Mouse (Mus musculus): ENCODE results near the gene Slc24a4.
"Not testable (repeated sequence)": the region's sequence is repeated elsewhere in the genome, so short reads cannot be mapped to it uniquely, and the experiment has no call there.

Gene Slc24a4

DNA sequence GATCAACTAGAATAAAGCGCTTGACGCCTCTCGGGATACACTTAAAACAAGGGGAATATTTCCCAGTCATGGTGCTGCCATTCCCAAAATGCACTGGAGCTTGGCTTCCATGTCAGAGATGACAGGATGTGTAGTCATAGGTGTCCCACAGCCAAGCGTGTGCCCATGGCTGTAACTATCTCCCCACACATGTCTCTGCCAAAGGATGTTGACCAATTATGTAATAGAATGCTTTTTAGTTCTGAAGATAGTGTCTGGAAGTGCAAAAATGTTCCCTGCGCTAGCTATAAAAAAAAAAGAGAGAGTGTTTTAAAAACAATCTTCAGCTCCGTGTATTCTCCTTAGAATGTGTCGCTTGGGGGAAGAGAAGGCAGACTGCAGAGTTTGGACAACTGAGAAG is 36.1 kb downstream of the Slc24a4 start:
- DNase-seq (ENCODE audit: low spot score in 2 of 2): no peak

DNA sequence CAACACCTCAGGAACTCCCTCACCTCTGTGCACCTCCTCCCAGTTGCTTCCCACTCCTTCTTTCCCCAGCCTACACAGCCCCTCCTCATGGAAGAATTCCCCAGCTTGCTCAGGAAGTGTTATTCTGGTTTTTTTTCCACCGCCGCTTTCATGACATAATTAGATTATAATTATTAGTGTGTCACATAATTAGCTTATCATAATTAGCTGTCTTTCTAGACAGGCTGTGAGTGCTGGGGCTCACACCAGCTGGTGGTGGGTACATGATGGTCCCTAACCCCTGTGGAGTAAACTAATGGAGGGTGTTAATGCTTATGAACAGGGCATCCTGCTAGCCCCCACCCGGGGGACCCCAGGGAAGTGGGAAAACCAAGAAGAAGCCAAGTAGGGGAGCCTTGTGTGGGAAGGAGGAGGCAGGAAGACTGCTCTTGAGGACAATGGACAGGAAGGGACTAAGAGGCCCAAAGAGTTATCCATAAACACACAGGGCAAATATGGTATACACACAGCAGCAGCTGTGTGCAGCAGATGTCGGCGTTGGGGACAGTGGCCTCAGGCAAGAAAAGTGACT is 38.2 kb downstream of the Slc24a4 start:
- no peak for DNase-seq (ENCODE audit: low spot score in 2 of 2)

DNA sequence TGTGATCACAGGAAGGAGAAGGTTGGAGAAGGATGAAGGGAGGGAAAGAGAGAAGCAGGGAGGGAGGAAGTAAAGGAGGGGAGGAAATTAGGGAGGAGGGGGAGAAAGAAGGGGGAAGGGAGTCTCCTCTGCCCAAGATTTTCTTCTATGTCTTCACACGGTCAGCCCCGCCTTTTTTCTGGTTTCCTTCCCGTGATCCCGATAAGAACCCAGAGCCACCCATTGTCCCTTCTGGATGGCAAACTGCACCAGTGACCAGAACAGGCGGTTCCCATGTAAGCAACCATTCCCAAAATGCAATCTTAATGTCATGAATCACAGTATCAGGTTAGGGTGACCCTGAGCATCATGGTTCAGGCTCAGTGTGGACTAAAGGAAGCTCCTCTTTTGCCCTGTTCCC is 38.8 kb downstream of the Slc24a4 start:
- DNase-seq (ENCODE audit: low spot score in 2 of 2): no peak

DNA sequence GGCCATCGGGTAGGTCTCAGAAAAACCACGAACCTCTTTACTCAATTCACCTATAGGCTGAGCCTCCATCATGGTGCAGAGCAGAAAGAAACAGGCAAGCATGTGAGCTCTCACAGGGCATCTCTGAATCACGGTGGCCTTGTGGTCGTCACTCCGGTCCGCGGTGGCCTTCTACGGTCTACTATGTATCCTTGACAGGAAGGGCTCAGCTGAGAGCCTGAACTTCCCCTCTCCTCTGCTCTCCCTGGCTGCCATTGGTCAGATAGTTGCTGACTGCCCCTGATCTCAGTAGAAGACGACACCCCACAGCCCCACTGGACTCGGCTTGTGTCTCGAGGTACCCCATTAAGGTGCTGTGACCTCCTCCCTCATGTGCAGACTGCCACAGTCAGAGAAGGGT is 44.2 kb downstream of the Slc24a4 start:
- no peak for DNase-seq (ENCODE audit: low spot score in 2 of 2)

DNA sequence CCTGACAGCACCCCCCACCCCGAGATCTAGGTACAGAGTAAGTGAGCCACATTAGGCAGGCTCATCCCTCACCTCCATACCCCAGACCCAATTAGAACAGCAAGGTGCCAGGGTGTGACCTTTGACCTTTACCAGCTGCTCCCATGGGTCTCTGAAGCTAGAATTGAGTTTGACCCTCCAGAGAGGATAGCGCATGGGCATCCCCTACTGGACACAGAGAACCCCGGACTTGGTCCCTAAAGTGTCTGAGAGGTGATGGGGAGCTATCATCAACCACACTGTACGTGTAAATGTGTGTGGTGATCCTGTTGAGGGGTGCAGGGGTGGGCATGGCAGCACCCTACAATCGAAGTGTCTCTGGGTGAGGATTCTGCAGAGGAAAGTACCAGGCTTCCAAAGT is 44.8 kb downstream of the Slc24a4 start:
- no peak for DNase-seq (ENCODE audit: low spot score in 2 of 2)

DNA sequence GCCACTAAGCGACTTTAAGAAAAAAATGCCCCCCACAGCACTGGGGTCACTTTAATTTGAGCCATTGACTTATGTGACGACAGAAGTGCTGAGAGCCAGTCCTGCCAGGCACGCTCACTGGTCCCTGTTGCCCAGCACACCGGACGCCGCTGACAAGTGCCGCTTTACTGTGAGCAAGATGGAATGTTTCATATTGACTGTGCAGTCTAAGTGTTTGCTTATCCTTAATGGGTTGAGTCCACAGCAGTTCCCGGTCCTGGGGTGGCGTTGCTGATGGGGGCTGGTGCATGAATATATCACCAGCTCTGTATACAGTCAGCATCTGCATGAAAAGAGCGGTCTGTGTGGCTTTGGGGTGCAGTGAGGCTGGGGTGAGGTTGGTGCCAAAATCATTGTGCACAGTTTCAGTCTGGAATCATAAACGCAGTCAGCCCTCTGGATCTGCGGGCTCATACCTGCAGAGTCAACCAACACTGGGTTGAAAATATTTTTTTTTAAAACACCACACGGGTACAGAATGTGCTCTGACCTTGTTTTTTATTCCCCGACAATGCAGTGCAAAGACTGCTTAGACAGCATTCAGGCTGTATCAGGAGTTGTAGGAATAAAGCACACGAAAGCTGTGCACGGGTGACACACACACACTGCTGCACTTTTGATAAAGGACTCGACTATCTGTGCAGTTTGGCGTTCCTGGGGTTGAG is 52.0 kb downstream of the Slc24a4 start:
- no peak for DNase-seq (ENCODE audit: low spot score in 2 of 2)

DNA sequence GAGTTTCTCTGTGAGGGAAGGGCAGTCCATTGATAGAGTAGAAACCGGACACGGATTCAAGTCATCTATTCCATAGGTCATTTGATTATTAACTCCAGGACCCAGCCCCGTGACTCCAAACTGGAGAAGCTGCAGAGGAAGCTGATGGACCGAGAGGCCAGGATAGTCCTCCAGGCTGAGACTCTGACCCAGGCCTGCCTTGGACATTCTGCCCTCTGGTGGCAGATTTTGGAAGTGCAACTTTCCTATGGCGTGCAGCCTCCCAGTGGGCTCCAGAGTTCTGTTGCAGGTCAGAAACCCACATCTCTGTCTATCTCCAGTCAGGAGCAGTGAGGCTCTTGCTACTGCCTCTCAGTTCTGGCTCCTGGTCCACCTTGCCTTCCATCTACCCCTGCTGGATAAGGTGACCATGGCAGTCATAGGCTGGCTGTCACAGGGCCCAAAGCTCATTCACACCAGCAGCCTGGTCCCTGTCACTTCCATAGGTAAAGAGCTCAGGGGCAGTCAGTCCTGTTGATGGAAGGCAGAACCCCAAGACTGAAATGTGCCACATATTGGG is 53.3 kb downstream of the Slc24a4 start:
- DNase-seq (ENCODE audit: low spot score in 2 of 2): peak; percentile 64 to 77

DNA sequence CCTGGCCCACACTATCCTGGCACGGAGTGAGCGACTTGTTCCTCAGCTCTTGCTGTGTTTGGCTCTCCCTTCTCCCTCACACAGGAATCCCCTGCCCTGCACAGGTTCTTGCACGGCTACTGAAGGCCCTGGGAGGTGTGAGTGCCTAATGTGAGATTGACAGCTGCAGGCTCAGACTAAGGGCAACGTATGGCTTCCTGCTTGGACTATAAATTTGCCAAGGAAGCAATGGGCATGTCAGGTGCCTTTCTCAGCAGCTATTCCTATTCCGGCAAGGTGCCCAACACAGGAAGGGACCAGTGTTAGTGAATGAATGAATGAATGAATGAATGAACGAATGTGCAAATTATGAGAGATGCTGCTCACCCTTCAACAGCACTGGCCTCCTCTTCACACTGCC is 54.1 kb downstream of the Slc24a4 start:
- DNase-seq (ENCODE audit: low spot score in 2 of 2): no peak

DNA sequence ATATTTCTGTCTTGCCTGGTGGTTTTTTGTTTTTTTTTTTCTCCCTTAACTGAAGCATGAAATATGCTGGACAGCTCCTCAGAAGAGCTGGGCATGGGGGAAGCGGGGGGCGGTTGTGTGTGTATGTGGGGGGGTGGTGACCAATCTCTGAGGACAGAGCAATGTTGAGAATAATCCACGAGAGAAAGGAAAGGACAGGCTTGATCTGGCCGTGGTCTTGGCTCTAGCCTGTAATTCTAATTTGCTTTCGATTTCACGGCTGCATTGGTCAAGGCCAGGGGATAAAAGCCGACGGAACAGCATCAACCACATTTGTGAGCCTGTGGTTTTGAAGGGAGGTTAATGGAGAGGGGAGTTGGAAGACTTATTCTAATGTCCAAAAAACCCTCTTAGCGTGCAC is 54.7 kb downstream of the Slc24a4 start:
- no peak for DNase-seq (ENCODE audit: low spot score in 2 of 2)

DNA sequence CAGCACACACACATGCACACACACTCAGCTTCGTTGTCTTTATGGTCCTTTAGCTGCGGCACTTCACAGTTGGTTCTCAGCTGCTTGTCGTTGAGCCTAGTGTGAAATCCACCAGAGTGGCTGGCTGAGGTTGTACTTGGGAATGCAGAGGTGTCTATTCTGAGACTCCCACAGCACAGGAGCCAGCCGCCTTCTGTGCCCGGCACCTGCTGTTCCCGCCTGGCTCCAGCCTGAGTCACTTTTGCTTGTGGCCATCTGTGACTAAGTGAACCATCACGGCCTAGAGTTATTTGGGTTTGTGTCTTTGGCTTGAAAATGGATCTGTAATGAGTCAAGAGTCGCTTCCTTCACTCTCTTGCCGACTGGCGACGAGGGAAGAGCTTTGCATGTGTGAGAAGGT is 62.3 kb downstream of the Slc24a4 start:
- no peak for DNase-seq (ENCODE audit: low spot score in 2 of 2)

DNA sequence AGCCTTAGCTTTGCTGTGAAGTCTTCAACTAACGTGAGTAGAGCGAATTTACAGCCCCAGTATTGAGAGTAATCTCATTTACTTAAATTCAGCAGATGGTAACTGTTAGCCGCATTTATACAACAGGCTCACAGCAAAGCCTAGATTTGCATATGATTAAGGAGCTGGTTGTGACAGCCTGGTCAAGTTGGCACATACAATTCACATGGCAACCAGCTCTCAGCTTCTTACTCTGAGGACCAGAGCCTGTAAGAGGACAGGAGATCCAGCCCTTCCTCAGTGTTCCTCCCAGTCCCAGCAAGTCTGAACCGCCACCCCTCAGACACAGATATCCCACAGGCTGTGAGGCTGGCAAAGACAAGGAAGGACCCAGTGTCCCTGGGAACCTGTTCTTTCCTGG is 73.0 kb downstream of the Slc24a4 start:
- DNase-seq (ENCODE audit: low spot score in 2 of 2): no peak

DNA sequence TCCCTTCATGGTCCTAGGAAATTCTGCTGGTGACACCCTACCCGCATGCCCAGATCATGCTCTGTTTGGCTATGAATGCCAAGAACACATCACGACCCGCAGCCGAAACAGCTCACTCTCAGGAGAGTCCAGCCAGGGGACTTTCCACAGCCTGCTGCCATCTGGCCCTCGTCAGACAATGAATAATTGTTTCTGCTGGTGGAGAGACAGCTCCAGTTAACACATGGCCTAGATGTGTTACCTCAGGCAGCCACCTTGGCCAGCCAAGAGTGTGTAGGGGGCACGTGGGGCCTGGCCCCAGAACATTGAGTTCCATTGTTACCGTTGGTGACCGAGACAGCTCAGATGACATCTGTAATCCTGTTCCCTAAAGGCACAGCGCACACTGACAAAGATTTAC is 74.4 kb downstream of the Slc24a4 start:
- no peak for DNase-seq (ENCODE audit: low spot score in 2 of 2)

DNA sequence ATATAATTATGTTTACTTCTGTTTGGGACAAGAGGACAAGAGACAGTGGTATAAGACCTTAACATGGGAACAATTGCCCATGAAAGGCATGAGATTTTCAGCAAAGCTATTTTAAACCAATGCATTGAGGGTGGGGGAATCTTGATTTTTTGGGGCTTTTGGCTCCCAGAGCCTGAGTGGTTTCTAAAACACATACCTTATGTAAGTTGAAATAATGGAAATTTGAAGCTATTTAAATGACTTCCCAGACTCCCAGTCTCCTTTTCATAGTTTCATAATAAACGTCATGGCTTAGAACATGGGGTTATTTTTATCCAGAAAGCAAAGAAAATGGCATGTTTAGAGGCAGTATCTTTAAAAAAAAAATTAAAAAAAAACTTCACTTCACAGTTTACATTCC is 77.9 kb downstream of the Slc24a4 start:
- no peak for DNase-seq (ENCODE audit: low spot score in 2 of 2)

DNA sequence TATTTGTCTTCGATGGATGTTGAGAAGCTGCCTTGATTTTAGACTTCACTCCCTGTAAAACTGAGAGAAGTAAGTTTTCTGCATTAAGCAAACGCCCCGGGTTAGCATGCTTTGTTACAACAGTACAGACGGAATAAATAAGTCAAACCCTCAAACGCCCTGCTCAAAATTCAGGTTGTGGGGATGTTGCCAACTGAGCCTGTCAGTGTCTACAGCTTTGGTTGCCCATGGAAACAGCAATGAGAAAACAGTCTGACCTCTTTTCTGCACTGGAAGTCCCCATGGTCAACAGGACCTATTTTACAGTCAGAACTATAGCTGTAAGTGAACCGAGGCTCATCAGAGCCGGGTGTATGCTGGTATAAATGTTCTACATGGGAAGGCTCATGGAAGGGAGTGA is 78.7 kb downstream of the Slc24a4 start:
- no peak for DNase-seq (ENCODE audit: low spot score in 2 of 2)

DNA sequence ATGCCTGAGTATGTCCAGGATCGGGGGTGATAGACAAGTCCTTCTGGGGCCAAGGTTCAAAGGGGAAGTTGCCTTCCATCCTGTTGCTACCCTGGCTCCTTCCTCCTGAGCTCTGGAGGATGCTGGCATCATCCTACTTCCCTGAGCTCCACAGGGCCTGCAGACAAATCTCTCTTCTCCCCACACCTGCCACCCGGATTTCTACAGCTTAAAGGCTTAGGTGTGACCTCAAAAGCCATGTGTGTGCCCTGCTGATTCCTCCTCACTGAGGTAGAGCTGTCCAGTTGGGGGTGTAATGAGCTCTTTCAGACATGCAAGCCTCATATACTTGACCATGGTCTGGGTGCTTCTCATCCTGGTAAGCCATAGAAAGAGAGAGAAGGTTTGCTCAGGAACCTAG is 82.3 kb downstream of the Slc24a4 start:
- DNase-seq (ENCODE audit: low spot score in 2 of 2): no peak

DNA sequence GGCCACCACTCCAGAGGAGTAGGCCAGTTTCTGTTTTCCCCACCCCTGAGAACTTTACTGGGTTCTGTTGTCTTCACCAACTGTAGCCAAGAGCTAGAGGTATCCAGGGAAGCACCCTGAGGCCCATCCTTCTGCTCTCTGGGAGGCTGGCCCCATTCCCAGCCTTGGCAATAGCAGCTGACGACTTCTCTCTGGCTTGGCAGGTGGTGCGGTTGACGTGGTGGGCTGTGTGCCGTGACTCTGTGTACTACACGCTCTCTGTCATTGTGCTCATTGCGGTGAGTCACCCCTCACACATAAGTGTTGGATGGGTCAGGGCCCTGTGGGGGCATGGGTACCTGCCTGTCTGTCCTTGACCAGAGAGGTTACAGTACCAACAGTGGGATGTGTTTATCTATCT is 94.9 kb downstream of the Slc24a4 start:
- no peak for DNase-seq (ENCODE audit: low spot score in 2 of 2)

DNA sequence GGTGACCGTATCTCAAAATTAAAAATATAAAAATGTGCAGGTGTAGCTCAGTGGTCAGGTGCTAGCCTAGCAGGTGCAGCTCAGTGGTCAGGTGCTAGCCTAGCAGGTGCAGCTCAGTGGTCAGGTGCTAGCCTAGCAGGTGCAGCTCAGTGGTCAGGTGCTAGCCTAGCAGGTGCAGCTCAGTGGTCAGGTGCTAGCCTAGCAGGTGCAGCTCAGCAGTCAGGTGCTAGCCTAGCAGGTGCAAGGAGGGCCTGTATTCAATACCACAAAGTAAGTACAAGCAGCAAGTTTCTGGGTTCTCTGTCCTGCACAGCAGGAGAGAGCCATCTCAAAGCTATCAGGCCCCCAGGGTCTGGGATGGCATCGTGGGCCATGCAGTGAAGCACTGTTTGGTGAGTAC is 95.6 kb downstream of the Slc24a4 start:
- not testable (repeated sequence) for DNase-seq (ENCODE audit: low spot score in 2 of 2)

DNA sequence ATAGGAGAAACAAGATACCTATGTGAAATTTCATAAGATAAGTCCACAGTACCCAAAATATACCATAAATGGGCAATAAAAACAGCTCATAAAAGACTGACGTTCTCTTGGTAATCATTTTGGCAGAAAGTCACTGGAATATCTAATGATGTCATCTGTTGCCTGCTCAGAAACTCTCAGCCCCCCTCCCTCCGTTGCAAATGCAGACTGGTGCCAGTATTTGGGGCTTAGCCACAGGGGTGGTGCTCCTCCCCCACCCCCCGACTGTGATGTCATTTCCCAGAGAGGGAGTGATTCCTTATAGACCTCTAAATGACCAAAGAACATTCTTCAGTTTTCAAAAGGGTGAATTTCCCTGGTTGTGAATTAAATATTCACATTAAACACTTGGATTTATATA is 96.6 kb downstream of the Slc24a4 start:
- DNase-seq (ENCODE audit: low spot score in 2 of 2): no peak

DNA sequence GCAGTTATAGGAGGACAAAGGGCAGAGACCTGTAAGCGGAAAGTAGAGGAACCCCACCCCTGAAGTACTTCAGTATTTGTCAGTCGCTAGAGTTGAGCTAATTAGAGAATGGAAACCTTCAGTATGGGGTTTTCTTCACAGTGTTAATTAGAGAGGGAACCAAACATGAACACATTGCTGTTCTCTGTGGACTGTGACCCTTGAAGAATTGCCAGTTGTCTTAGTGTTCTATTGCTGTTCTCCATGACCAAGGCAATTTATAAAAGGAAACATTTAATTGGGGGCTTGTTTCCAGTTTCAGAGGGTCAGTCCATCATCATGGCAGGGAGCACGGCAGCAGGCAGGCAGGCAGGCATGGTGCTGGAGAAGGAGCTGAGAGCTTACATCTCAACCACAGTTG is 107.0 kb downstream of the Slc24a4 start:
- no peak for DNase-seq (ENCODE audit: low spot score in 2 of 2)

DNA sequence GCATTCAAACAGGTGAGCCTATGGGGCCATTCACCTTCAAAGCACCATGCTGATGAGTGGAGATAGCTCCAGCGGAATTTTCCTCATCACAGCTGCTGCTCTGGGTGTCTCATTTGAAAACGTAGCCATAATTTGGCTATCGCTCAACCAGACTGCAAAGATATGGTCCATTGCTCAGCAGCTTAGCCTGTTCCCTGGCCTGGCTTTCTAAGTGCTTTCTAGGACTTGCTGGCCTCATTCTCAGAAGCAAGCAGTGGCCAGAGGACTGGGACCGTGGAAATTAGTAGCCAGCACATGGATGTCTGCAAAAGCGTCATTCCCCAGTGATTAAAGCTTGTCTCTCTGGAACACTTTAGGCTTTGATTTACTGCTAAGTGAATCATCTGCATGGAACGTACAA is 107.8 kb downstream of the Slc24a4 start:
- DNase-seq (ENCODE audit: low spot score in 2 of 2): no peak

DNA sequence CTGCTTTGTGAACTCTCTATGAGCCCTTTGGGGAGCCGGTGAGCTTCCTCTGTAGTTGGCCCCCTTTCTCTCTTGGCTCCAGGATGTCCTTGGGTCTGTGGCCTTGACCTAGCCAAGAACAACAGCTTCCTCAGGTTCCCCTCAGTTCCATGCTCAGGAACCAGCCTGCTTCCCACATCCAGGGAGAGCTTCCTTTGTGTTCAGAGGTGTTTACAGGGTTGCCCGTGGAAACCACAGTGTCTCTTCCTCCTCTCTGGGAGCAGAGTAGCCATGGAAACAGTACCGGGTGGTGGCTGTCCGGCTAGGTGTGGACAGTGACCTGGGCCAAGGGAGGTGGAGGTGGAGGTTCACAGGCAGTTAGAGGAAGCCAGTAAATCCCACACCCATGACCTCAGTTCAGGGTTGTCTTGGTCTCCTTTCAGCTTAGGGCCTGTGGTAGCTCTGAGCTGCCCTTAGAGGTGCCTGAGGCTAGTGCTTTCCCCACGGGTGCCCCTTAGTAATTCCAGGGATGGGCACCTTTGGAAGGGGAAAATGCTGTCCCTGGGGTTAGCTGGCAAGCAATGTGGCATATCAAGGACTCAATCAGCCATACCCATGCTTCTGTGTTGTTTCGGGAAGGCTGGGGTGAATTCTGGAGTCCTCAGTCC is 113.7 kb downstream of the Slc24a4 start:
- DNase-seq (ENCODE audit: low spot score in 2 of 2): no peak

DNA sequence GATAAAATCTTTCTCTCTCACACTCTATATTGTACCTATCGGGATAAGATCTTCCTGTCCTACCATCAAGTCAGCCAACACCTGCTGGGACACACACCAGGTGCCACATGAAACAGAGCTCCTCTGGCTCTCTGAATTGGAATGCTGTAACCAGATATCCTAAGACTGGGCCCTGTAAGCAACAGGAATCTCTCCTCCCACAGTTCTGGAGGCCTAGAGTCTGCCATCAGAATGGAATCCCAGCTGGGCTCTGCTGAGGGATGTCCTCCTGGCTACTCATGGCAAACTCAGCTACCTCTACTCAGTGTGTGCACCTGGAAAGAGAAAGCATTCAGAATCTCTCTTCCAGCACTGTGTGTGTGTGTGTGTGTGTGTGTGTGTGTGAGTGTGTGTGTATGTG is 115.4 kb downstream of the Slc24a4 start:
- no peak for DNase-seq (ENCODE audit: low spot score in 2 of 2)

DNA sequence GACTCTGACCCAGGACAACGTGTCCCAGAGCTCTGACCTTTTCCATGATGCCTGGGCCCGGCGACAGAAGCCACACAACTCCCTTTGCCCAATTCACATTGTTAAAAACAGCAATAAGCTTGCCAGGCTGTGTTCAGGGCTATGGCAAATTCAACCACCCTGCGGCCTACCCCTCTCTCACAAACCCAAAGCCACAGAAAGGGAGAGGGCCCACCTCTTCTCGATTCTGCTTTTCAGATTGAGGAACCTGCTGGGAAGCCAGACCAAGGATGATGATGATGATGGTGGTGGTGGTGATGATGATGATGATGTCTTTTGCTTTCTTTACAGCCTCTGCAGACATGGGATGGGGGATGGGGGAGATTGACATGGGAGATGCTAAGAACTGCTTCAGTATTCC is 117.7 kb downstream of the Slc24a4 start:
- no peak for DNase-seq (ENCODE audit: low spot score in 2 of 2)

All from spleen, postnatal 10 days (tissue).